Mouse (Mus musculus) lung, postnatal 0 days (tissue): Measurements from ENCODE around the gene Klhl23. TPM values are rescaled to one million over a fixed set of nuclear protein-coding genes. Genes with fewer than 3 reads are reported as not detected.

Experiments
- ATAC-seq: fragments of 200-750 bp; cut with Nextera tagmentation; 2 replicates; pipeline ENCODE4 v1.8.0; 2017; ENCODE audit warnings: moderate library complexity
- DNase-seq: peaks from one replicate; pipeline ENCODE4 v3.0.0-alpha.2; 2016; ENCODE audit warnings: low spot score
- H3K27ac ChIP-seq: fragments of 300-500 bp; sonication (generic); 2 replicates; pipeline ENCODE4 v1.5.1; 2014; ENCODE audit warnings: antibody characterized with exemption, mild to moderate bottlenecking, low read length, mixed read lengths
- H3K27me3 ChIP-seq: fragments of 300-500 bp; sonication (generic); replicated peaks from 2 replicates; pipeline ENCODE4 v1.6.1; 2014; ENCODE audit warnings: low read length, mixed read lengths; ENCODE audit not compliant: insufficient read depth
- H3K36me3 ChIP-seq: fragments of 300-500 bp; sonication (generic); 2 replicates; pipeline ENCODE4 v1.6.1; 2014; ENCODE audit warnings: low read length, mixed read lengths; ENCODE audit not compliant: insufficient read depth
- H3K4me1 ChIP-seq: fragments of 300-500 bp; sonication (generic); 2 replicates; pipeline ENCODE4 v1.6.1; 2014; ENCODE audit warnings: antibody characterized with exemption, low read depth, low read length, mixed read lengths; ENCODE audit not compliant: insufficient read depth
- H3K4me2 ChIP-seq: fragments of 300-500 bp; sonication (generic); replicated peaks from 2 replicates; pipeline ENCODE4 v1.6.1; 2014; ENCODE audit warnings: low read depth, mild to moderate bottlenecking, low read length, moderate library complexity, mixed read lengths
- H3K4me3 ChIP-seq: fragments of 300-500 bp; sonication (generic); 2 replicates; pipeline ENCODE4 v1.5.1; 2014; ENCODE audit warnings: low read depth, low read length
- H3K9ac ChIP-seq: fragments of 300-500 bp; sonication (generic); replicated peaks from 2 replicates; pipeline ENCODE4 v1.6.1; 2014; ENCODE audit warnings: low read depth, mild to moderate bottlenecking
- H3K9me3 ChIP-seq: fragments of 300-500 bp; sonication (generic); 2 replicates; pipeline ENCODE4 v1.6.1; 2016; ENCODE audit warnings: low read length, mixed read lengths
- CTCF ChIP-seq: IDR thresholded peaks from 2 replicates; pipeline ENCODE4 v1.5.1; 2016; ENCODE audit warnings: antibody characterized with exemption, mild to moderate bottlenecking
- EP300 ChIP-seq: IDR thresholded peaks from 2 replicates; pipeline ENCODE4 v1.6.1; 2016; ENCODE audit warnings: antibody characterized with exemption, mild to moderate bottlenecking, control low read depth
- WGBS: fragments of 180-500 bp; shearing (Covaris S2); extraction: QIAGEN DNeasy Blood & Tissue Kit; methylation state at CpG from one replicate; pipeline ENCODE4 v1.1.7; 2014; 5-methylcytosine and 5-hydroxymethylcytosine counted together
- polyA plus RNA-seq: library from polyadenylated mRNA; unstranded; fragments of >200 nt; fragmentation: Nextera tagmentation; extraction: Ambion mirVana; gene quantifications from 2 replicates; pipeline ENCODE4 v1.2.1, GENCODE M21; 2015

The Klhl23 gene
- polyA plus RNA-seq, 1 experiment from 2014 or later: 30.3 TPM

- WGBS: under 1% methylated on average over 52 of the region's 66 CpGs
- DNase-seq (peak; percentile 98), ATAC-seq (peak; percentile 98)
- Histone ChIP-seq H3K9me3 (no peaks in the 10 kb centered on the region), H3K4me3 (peak within 1 kb of the TSS; percentile 100), H3K27me3 (no peaks in the 10 kb centered on the region), H3K27ac (peak within 1 kb of the TSS; percentile 89), H3K9ac (peak within 1 kb of the TSS; percentile 97), H3K36me3 (no peaks in the 10 kb centered on the region), H3K4me1 (no peaks in the 10 kb centered on the region), H3K4me2 (peak within 1 kb of the TSS; percentile 62)
- TF ChIP-seq CTCF (no peak), EP300 (no peak)
Measured at GRCm38 (mm10) chr2:69861485-69862091, 39.8 kb downstream of the Klhl23 start, which contains the start of gene Ssb. Ssb (plus strand) TSS chr2:69861562.

- Histone ChIP-seq H3K4me3 (peak overlapping the region; percentile 100), H3K36me3 (no peaks in the 10 kb centered on the region), H3K9ac (peak overlapping the region; percentile 97), H3K4me2 (peak overlapping the region; percentile 62), H3K27ac (peak overlapping the region; percentile 89), H3K4me1 (no peaks in the 10 kb centered on the region), H3K27me3 (no peaks in the 10 kb centered on the region), H3K9me3 (no peaks in the 10 kb centered on the region)
- no peak for TF ChIP-seq CTCF
- no peak for TF ChIP-seq EP300
- DNase-seq (no peak), ATAC-seq (no peak)
- WGBS: 0% methylated on average over 13 of the region's 13 CpGs
Measured at GRCm38 (mm10) chr2:69862117-69862657, 40.4 kb downstream of the Klhl23 start.

- no peak overlapping the region for H3K4me2 ChIP-seq
- WGBS: 64% methylated on average over 2 of the region's 2 CpGs
- ATAC-seq: no peak
- no peak overlapping the region for H3K27ac ChIP-seq
- H3K4me1 ChIP-seq: peaks cover 4% of the 10 kb centered on the region; the same call in 1 of the 2 replicates
- TF ChIP-seq EP300: no peak
- peak; percentile 49 for TF ChIP-seq CTCF
- no peaks in the 10 kb centered on the region for H3K36me3 ChIP-seq
- no peak overlapping the region for H3K4me3 ChIP-seq
- no peak for DNase-seq
- no peaks in the 10 kb centered on the region for H3K9me3 ChIP-seq
- no peaks in the 10 kb centered on the region for H3K27me3 ChIP-seq
- H3K9ac ChIP-seq: no peak overlapping the region
Measured at GRCm38 (mm10) chr2:69883990-69884391, 62.2 kb downstream of the Klhl23 start.

- no peak overlapping the region for H3K27ac ChIP-seq
- H3K36me3 ChIP-seq: no peaks in the 10 kb centered on the region
- ATAC-seq (no peak), DNase-seq (no peak)
- peak overlapping the region; percentile 72 for H3K4me3 ChIP-seq
- H3K4me2 ChIP-seq: peak overlapping the region; percentile 81
- H3K4me1 ChIP-seq: peaks cover 4% of the 10 kb centered on the region; the same call in 1 of the 2 replicates
- H3K9me3 ChIP-seq: no peaks in the 10 kb centered on the region
- H3K9ac ChIP-seq: 0 out of 2 replicates have a peak overlapping the region, but pooled peaks have one; percentile 2
- TF ChIP-seq CTCF: no peak
- no peak for TF ChIP-seq EP300
- 27% methylated on average over 6 of the region's 6 CpGs for WGBS
- no peaks in the 10 kb centered on the region for H3K27me3 ChIP-seq
Measured at GRCm38 (mm10) chr2:69884581-69884980, 62.8 kb downstream of the Klhl23 start.

GRCm38 (mm10) chr2:69885050-69885449 is 63.3 kb downstream of the Klhl23 start:
- TF ChIP-seq EP300: no peak
- peak; percentile 25; the same call in 1 of the 2 replicates for ATAC-seq
- DNase-seq: peak; percentile 11
- Histone ChIP-seq H3K9me3 (no peaks in the 10 kb centered on the region), H3K36me3 (no peaks in the 10 kb centered on the region), H3K4me3 (peak overlapping the region; percentile 72), H3K9ac (peak overlapping the region; percentile 76), H3K4me1 (peaks cover 4% of the 10 kb centered on the region; the same call in 1 of the 2 replicates), H3K27me3 (no peaks in the 10 kb centered on the region), H3K4me2 (peak overlapping the region; percentile 81), H3K27ac (peak overlapping the region; percentile 81)
- WGBS: 6% methylated on average over 12 of the region's 12 CpGs

GRCm38 (mm10) chr2:69885451-69886305 is 63.9 kb downstream of the Klhl23 start, which contains the start of gene Mettl5:
Mettl5 (minus strand) TSS chr2:69885615.
- TF ChIP-seq CTCF: peak; percentile 81
- no peak for TF ChIP-seq EP300
- peak within 1 kb of the TSS; percentile 81 for H3K27ac ChIP-seq
- H3K27me3 ChIP-seq: no peaks in the 10 kb centered on the region
- 2% methylated on average over 45 of the region's 45 CpGs for WGBS
- H3K9me3 ChIP-seq: no peaks in the 10 kb centered on the region
- peak within 1 kb of the TSS; percentile 76 for H3K9ac ChIP-seq
- peak within 1 kb of the TSS; percentile 81 for H3K4me2 ChIP-seq
- H3K4me1 ChIP-seq: peaks cover 4% of the 10 kb centered on the region; the same call in 1 of the 2 replicates
- ATAC-seq (peak; percentile 99), DNase-seq (peak; percentile 92)
- peak within 1 kb of the TSS; percentile 72 for H3K4me3 ChIP-seq
- H3K36me3 ChIP-seq: no peaks in the 10 kb centered on the region

Other genes with a start within 250 kb of the Klhl23 start
- gene Lrp2, start 235.9 kb upstream of the Klhl23 start, polyA plus RNA-seq: 1.1 and 2.4 TPM in 2 replicates
- gene Bbs5, start 174.8 kb upstream of the Klhl23 start, polyA plus RNA-seq: 13.4 and 13.9 TPM in 2 replicates
- gene Klhl41, start 151.8 kb upstream of the Klhl23 start, polyA plus RNA-seq: 0.45 and 0.83 TPM in 2 replicates
- 5.4 and 6.2 TPM in 2 replicates for gene Fastkd1, start 108.4 kb upstream of the Klhl23 start, polyA plus RNA-seq
- gene Ppig, start 99.4 kb upstream of the Klhl23 start, polyA plus RNA-seq: 95.1 and 96.5 TPM in 2 replicates
- 2.3 and 2.5 TPM in 2 replicates for gene Ccdc173, start 32.4 kb upstream of the Klhl23 start, polyA plus RNA-seq
- 20.3 and 20.8 TPM in 2 replicates for gene Phospho2, start 32.3 kb upstream of the Klhl23 start, polyA plus RNA-seq
- 185 and 187 TPM in 2 replicates for gene Ssb, start 39.6 kb downstream of the Klhl23 start, polyA plus RNA-seq
- gene Mettl5, start 63.7 kb downstream of the Klhl23 start, polyA plus RNA-seq: 24.1 and 25.6 TPM in 2 replicates
- 9.9 and 10.4 TPM in 2 replicates for gene Ubr3, start 75.3 kb downstream of the Klhl23 start, polyA plus RNA-seq
- 0.25 and 0.36 TPM in 2 replicates for gene Myo3b, start 217.2 kb downstream of the Klhl23 start, polyA plus RNA-seq